Mouse (Mus musculus) G1E (cell line): ENCODE data around the gene 1110059E24Rik.

Experiments used
- CTCF ChIP-seq: IDR thresholded peaks from 2 replicates; pipeline ENCODE4 v1.5.1; 2012; ENCODE audit warnings: low read depth, low read length, inconsistent platforms, mixed read lengths
- GATA1 ChIP-seq: IDR thresholded peaks from 2 replicates; pipeline ENCODE4 v1.6.1; 2012; ENCODE audit warnings: borderline replicate concordance, low read length, inconsistent platforms, mixed read lengths
- GATA2 ChIP-seq: IDR thresholded peaks from 2 replicates; pipeline ENCODE4 v1.6.1; 2012; ENCODE audit warnings: low read depth, low read length, inconsistent platforms, borderline replicate concordance
- POLR2AphosphoS5 ChIP-seq: IDR thresholded peaks from 2 replicates; pipeline ENCODE4 v1.6.1; 2012; ENCODE audit warnings: low read depth, low read length, inconsistent platforms; ENCODE audit not compliant: insufficient replicate concordance
- TAL1 ChIP-seq: conservative IDR thresholded peaks from 2 replicates; pipeline ENCODE4 v1.6.1; 2012; ENCODE audit warnings: low read depth, low read length, inconsistent platforms, mixed read lengths

DNA sequence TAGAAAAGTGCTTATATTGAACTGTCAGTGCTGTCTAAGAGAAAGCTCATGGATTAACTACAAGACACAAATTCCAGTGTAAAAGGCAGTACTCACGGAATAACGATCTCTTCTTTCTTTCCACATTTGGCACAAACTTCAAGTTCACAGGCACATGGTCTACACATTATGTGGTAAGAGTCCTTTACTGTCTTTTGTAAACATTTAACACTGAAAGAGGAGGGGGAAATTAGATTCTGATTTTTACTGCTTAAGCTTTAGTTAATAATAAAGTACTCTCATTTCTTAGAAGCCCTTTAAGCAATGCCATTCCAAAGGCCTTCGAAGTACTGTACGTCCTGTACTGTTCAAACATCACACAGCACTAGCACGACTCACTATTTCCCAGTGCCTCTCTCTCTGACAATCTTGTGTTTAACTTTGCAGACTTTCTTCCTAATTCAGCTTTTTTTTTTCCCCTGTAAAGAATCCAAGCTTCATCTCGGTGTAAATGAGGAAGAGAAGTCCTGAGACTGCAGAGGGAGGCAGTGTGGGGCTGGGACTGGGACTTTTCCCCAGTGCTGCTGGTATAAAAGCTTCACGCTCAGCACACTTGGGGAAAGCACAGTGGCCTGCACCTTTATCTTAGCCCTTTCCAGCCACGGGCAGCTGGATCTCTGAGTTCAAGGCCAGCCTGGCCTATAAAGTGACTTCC lies 54.0 kb downstream of the 1110059E24Rik start:
- TF ChIP-seq CTCF (no peak), TAL1 (no peak), GATA1 (no peak), POLR2AphosphoS5 (no peak), GATA2 (no peak)
